Mouse (Mus musculus): Measurements from ENCODE around the gene Mlc1. TPM values are rescaled to one million over a fixed set of nuclear protein-coding genes. Genes with fewer than 3 reads are reported as not detected.

Gene Mlc1
- polyA plus RNA-seq, 1 experiment: not detected

- WGBS: 67% methylated on average over 2 of the region's 2 CpGs
- H3K27me3 ChIP-seq (replicated peaks; ENCODE audit: control insufficient read depth, insufficient read depth, low read length): no peaks in the 10 kb centered on the region
- TF ChIP-seq CTCF (conservative IDR thresholded peaks at IDR 0.05; ENCODE audit: insufficient read depth, insufficient read length, low read depth, low read length): no peak
- no peak for TF ChIP-seq POLR2A (IDR thresholded peaks at IDR 0.05; ENCODE audit: low read depth, low read length)
- no peak for DNase-seq
- H3K4me1 ChIP-seq (ENCODE audit: control insufficient read depth, insufficient read depth, low read length): no peaks in the 10 kb centered on the region
- no peak overlapping the region for H3K27ac ChIP-seq (ENCODE audit: insufficient read depth, low read depth, low read length)
- no peak overlapping the region for H3K4me3 ChIP-seq (ENCODE audit: insufficient read depth, low read depth, low read length)
- H3K36me3 ChIP-seq (ENCODE audit: control insufficient read depth, insufficient read depth, low read length): no peaks in the 10 kb centered on the region
Measured at GRCm38 (mm10) chr15:89000367-89000766, 21.6 kb upstream of the Mlc1 start.

- DNase-seq: peak; percentile 2
- Histone ChIP-seq H3K27ac (ENCODE audit: insufficient read depth, low read depth, low read length) (no peak overlapping the region), H3K4me1 (ENCODE audit: control insufficient read depth, insufficient read depth, low read length) (no peaks in the 10 kb centered on the region), H3K36me3 (ENCODE audit: control insufficient read depth, insufficient read depth, low read length) (no peaks in the 10 kb centered on the region), H3K4me3 (ENCODE audit: insufficient read depth, low read depth, low read length) (no peak overlapping the region), H3K27me3 (replicated peaks; ENCODE audit: control insufficient read depth, insufficient read depth, low read length) (no peaks in the 10 kb centered on the region)
- WGBS: 79% methylated on average over 2 of the region's 2 CpGs
- TF ChIP-seq POLR2A (IDR thresholded peaks at IDR 0.05; ENCODE audit: low read depth, low read length) (no peak), CTCF (conservative IDR thresholded peaks at IDR 0.05; ENCODE audit: insufficient read depth, insufficient read length, low read depth, low read length) (peak; percentile 57)
Measured at GRCm38 (mm10) chr15:88999124-88999523, 20.3 kb upstream of the Mlc1 start.

- H3K36me3 ChIP-seq (ENCODE audit: control insufficient read depth, insufficient read depth, low read length): no peaks in the 10 kb centered on the region
- H3K4me3 ChIP-seq (ENCODE audit: insufficient read depth, low read depth, low read length): no peak overlapping the region
- no peak overlapping the region for H3K27ac ChIP-seq (ENCODE audit: insufficient read depth, low read depth, low read length)
- TF ChIP-seq CTCF (conservative IDR thresholded peaks at IDR 0.05; ENCODE audit: insufficient read depth, insufficient read length, low read depth, low read length) (no peak), POLR2A (IDR thresholded peaks at IDR 0.05; ENCODE audit: low read depth, low read length) (no peak)
- no peaks in the 10 kb centered on the region for H3K27me3 ChIP-seq (replicated peaks; ENCODE audit: control insufficient read depth, insufficient read depth, low read length)
- no peaks in the 10 kb centered on the region for H3K4me1 ChIP-seq (ENCODE audit: control insufficient read depth, insufficient read depth, low read length)
- no peak for DNase-seq
- WGBS: 76% methylated on average over 8 of the region's 8 CpGs
Measured at GRCm38 (mm10) chr15:88998636-88999035, 19.8 kb upstream of the Mlc1 start.

GRCm38 (mm10) chr15:88989236-88989635, 10.4 kb upstream of the Mlc1 start:
- TF ChIP-seq POLR2A (IDR thresholded peaks at IDR 0.05; ENCODE audit: low read depth, low read length): no peak
- Histone ChIP-seq H3K4me3 (ENCODE audit: insufficient read depth, low read depth, low read length) (no peak overlapping the region), H3K4me1 (ENCODE audit: control insufficient read depth, insufficient read depth, low read length) (no peaks in the 10 kb centered on the region), H3K27ac (ENCODE audit: insufficient read depth, low read depth, low read length) (no peak overlapping the region), H3K36me3 (ENCODE audit: control insufficient read depth, insufficient read depth, low read length) (no peaks in the 10 kb centered on the region), H3K27me3 (replicated peaks; ENCODE audit: control insufficient read depth, insufficient read depth, low read length) (no peaks in the 10 kb centered on the region)
- peak; percentile 10 for DNase-seq
- 31% methylated on average over 2 of the region's 2 CpGs for WGBS

- Histone ChIP-seq H3K4me3 (ENCODE audit: insufficient read depth, low read depth, low read length) (no peak within 1 kb of the TSS), H3K36me3 (ENCODE audit: control insufficient read depth, insufficient read depth, low read length) (no peaks in the 10 kb centered on the region), H3K27me3 (replicated peaks; ENCODE audit: control insufficient read depth, insufficient read depth, low read length) (no peaks in the 10 kb centered on the region), H3K27ac (ENCODE audit: insufficient read depth, low read depth, low read length) (no peak within 1 kb of the TSS), H3K4me1 (ENCODE audit: control insufficient read depth, insufficient read depth, low read length) (no peaks in the 10 kb centered on the region)
- WGBS: 92% methylated on average over 31 of the region's 31 CpGs
- no peak for DNase-seq
- no peak for TF ChIP-seq POLR2A (IDR thresholded peaks at IDR 0.05; ENCODE audit: low read depth, low read length)
- TF ChIP-seq CTCF (conservative IDR thresholded peaks at IDR 0.05; ENCODE audit: insufficient read depth, insufficient read length, low read depth, low read length): no peak
Measured at GRCm38 (mm10) chr15:88982534-88983079, 3.8 kb upstream of the Mlc1 start, which contains the start of gene Mov10l1. Gene Mov10l1 (plus strand): TSS chr15:88982909.

- no peak for DNase-seq
- TF ChIP-seq POLR2A (IDR thresholded peaks at IDR 0.05; ENCODE audit: low read depth, low read length): no peak
- no peak for TF ChIP-seq CTCF (conservative IDR thresholded peaks at IDR 0.05; ENCODE audit: insufficient read depth, insufficient read length, low read depth, low read length)
- Histone ChIP-seq H3K36me3 (ENCODE audit: control insufficient read depth, insufficient read depth, low read length) (no peaks in the 10 kb centered on the region), H3K4me1 (ENCODE audit: control insufficient read depth, insufficient read depth, low read length) (no peaks in the 10 kb centered on the region), H3K4me3 (ENCODE audit: insufficient read depth, low read depth, low read length) (no peak overlapping the region), H3K27ac (ENCODE audit: insufficient read depth, low read depth, low read length) (no peak overlapping the region), H3K27me3 (replicated peaks; ENCODE audit: control insufficient read depth, insufficient read depth, low read length) (no peaks in the 10 kb centered on the region)
- 68% methylated on average over 3 of the region's 3 CpGs for WGBS
Measured at GRCm38 (mm10) chr15:88979138-88979446, 285 bp upstream of the Mlc1 start.

GRCm38 (mm10) chr15:88972300-88972699, 6.5 kb downstream of the Mlc1 start:
- Histone ChIP-seq H3K27ac (ENCODE audit: insufficient read depth, low read depth, low read length) (no peak overlapping the region), H3K4me3 (ENCODE audit: insufficient read depth, low read depth, low read length) (no peak overlapping the region), H3K36me3 (ENCODE audit: control insufficient read depth, insufficient read depth, low read length) (no peaks in the 10 kb centered on the region), H3K27me3 (replicated peaks; ENCODE audit: control insufficient read depth, insufficient read depth, low read length) (no peaks in the 10 kb centered on the region), H3K4me1 (ENCODE audit: control insufficient read depth, insufficient read depth, low read length) (no peaks in the 10 kb centered on the region)
- no peak for TF ChIP-seq CTCF (conservative IDR thresholded peaks at IDR 0.05; ENCODE audit: insufficient read depth, insufficient read length, low read depth, low read length)
- TF ChIP-seq POLR2A (IDR thresholded peaks at IDR 0.05; ENCODE audit: low read depth, low read length): no peak
- 89% methylated on average over 4 of the region's 4 CpGs for WGBS
- no peak for DNase-seq
